Comparison of ENCODE assay signal across 22 mouse cellular contexts in genomic region chr4:117254672-117255071, GRCm38 (mm10). TPM values are rescaled to one million over a fixed set of nuclear protein-coding genes. Genes with fewer than 3 reads are reported as not detected.
DNase-seq lines count a peak whose midpoint lies in the region; ATAC-seq and TF ChIP-seq lines count a peak whose summit lies in the region.
"Had no signal": no experiment of that assay in that cellular context is flagged by ENCODE, and none has a peak within 500 bp of the region (broad histone marks: within the 10 kb centered on the region; RNA-seq: fewer than 3 reads in every experiment).

No protein-coding gene starts in this region.

- no peaks in the 10 kb centered on the region for H3K9me3 ChIP-seq in hindbrain, postnatal 0 days (ENCODE audit: low read length)
- no peaks in the 10 kb centered on the region for H3K9me3 ChIP-seq in hindbrain, embryonic 10.5 days
- H3K9me3 ChIP-seq: forebrain, embryonic 12.5 days; G1E; liver, embryonic 15.5 days; megakaryocyte, embryonic 14.5 days; neural tube, embryonic 15.5 days had no signal

- H3K4me3 ChIP-seq in hindbrain, postnatal 0 days (ENCODE audit: low read length) = no peak overlapping the region
- H3K4me3 ChIP-seq in hindbrain, embryonic 10.5 days = no peak overlapping the region
- no peak overlapping the region for H3K4me3 ChIP-seq in left cerebral cortex, adult 2 months
- H3K4me3 ChIP-seq in bone marrow macrophage, adult 2 months (ENCODE audit: insufficient read depth, low read length) = no peak overlapping the region
- H3K4me3 ChIP-seq: forebrain, embryonic 12.5 days; gastrocnemius, adult 2 months; liver, embryonic 15.5 days; megakaryocyte, embryonic 14.5 days; neural tube, embryonic 15.5 days had no signal

- H3K36me3 ChIP-seq in hindbrain, postnatal 0 days (ENCODE audit: insufficient read depth, low read length) = no peaks in the 10 kb centered on the region
- H3K36me3 ChIP-seq in hindbrain, embryonic 10.5 days = no peaks in the 10 kb centered on the region
- H3K36me3 ChIP-seq: forebrain, embryonic 12.5 days; G1E; neural tube, embryonic 15.5 days had no signal

- no peak for TF ChIP-seq CTCF in hindbrain, postnatal 0 days (IDR thresholded peaks at IDR 0.05; ENCODE audit: low read depth)
- TF ChIP-seq CTCF in left cerebral cortex, adult 2 months (IDR thresholded peaks at IDR 0.05) = no peak
- no peak for TF ChIP-seq CTCF in bone marrow macrophage, adult 2 months (IDR thresholded peaks at IDR 0.05; ENCODE audit: low read depth, low read length)

- no peak overlapping the region for H3K9ac ChIP-seq in hindbrain, postnatal 0 days (replicated peaks; ENCODE audit: low read length)
- H3K9ac ChIP-seq: forebrain, embryonic 12.5 days; liver, embryonic 15.5 days; neural tube, embryonic 15.5 days had no signal

- no peak overlapping the region for H3K4me2 ChIP-seq in hindbrain, postnatal 0 days (ENCODE audit: low read depth, low read length)
- H3K4me2 ChIP-seq: forebrain, embryonic 12.5 days; heart, embryonic 11.5 days; neural tube, embryonic 15.5 days had no signal

- H3K27ac ChIP-seq in hindbrain, postnatal 0 days = no peak overlapping the region
- no peak overlapping the region for H3K27ac ChIP-seq in hindbrain, embryonic 10.5 days
- no peak overlapping the region for H3K27ac ChIP-seq in left cerebral cortex, adult 2 months
- 0 out of 2 replicates have a peak overlapping the region, but pooled peaks have one; percentile 64 for H3K27ac ChIP-seq in bone marrow macrophage, adult 2 months (ENCODE audit: insufficient read depth, low read depth, low read length)
- H3K27ac ChIP-seq: forebrain, embryonic 12.5 days; gastrocnemius, adult 2 months; liver, embryonic 15.5 days; neural tube, embryonic 15.5 days had no signal

- no peak for TF ChIP-seq POLR2A in bone marrow macrophage, adult 2 months (IDR thresholded peaks at IDR 0.05; ENCODE audit: borderline replicate concordance, low read depth, low read length)

- H3K4me1 ChIP-seq in hindbrain, postnatal 0 days (ENCODE audit: insufficient read depth, low read length) = peaks cover 12% of the 10 kb centered on the region; the same call in 1 of the 2 replicates
- H3K4me1 ChIP-seq in hindbrain, embryonic 10.5 days (replicated peaks) = peaks cover 42% of the 10 kb centered on the region
- peaks cover 26% of the 10 kb centered on the region for H3K4me1 ChIP-seq in bone marrow macrophage, adult 2 months (ENCODE audit: control insufficient read depth, insufficient read depth, low read length)

- no peak for ATAC-seq in hindbrain, postnatal 0 days
- ATAC-seq: lung, postnatal 0 days; midbrain, embryonic 16.5 days had no signal

- 22% methylated on average over 6 of the region's 6 CpGs for WGBS in hindbrain, postnatal 0 days
- 50% methylated on average over 6 of the region's 6 CpGs for WGBS in hindbrain, embryonic 10.5 days

- DNase-seq in adrenal gland, postnatal 14 days = peak; percentile 59
- no peak for DNase-seq in adrenal gland, postnatal 4 days (ENCODE audit: low spot score in 2 of 2)
- DNase-seq in hindbrain, postnatal 0 days (ENCODE audit: low spot score) = peak; percentile 54
- no peak for DNase-seq in hindbrain, embryonic 10.5 days (ENCODE audit: low spot score)
- peak; percentile 57 for DNase-seq in left cerebral cortex, postnatal 4 days
- no peak for DNase-seq in left cerebral cortex, adult 2 months (ENCODE audit: extremely low spot score in 1 of 2, low spot score in 2 of 2)
- no peak for DNase-seq in layer of hippocampus, adult 11-12 months (ENCODE audit: low spot score)
- DNase-seq: cerebellum, adult 18-20 months; gastrocnemius, adult 2 months; kidney, postnatal 14 days; right cerebral cortex, postnatal 14 days; thymus, adult 2 months had no signal

- no peaks in the 10 kb centered on the region for H3K27me3 ChIP-seq in hindbrain, postnatal 0 days (ENCODE audit: insufficient read depth, low read length)
- peaks cover 12% of the 10 kb centered on the region; the same call in 1 of the 2 replicates for H3K27me3 ChIP-seq in hindbrain, embryonic 10.5 days (ENCODE audit: insufficient read depth, poor library complexity, severe bottlenecking)

- intact Hi-C loops in left cerebral cortex, postnatal 4 days (cut with DNase I) = no loop called here
- intact Hi-C loops in left cerebral cortex, adult 2 months (cut with DNase I) = no loop called here

RNA-seq across cellular contexts. Expression of gene Armh1, which starts 2.7 kb away (rescaled TPM):
- total RNA-seq in adrenal gland, postnatal 14 days (2021) = 2.2 and 2.4 TPM in 2 replicates
- total RNA-seq in adrenal gland, postnatal 4 days (2021) = 1 to 10 TPM; 2.0 to 2.3 TPM
- 3.2 and 3.6 TPM in 2 replicates for total RNA-seq in hindbrain, postnatal 0 days (2014; rRNA removed)
- 2.6 and 3.0 TPM in 2 replicates for polyA plus RNA-seq in hindbrain, postnatal 0 days (2015; fragmentation: Nextera tagmentation; extraction: Ambion mirVana)
- 0.39 and 0.62 TPM in 2 replicates for polyA plus RNA-seq in hindbrain, embryonic 10.5 days (2016; fragmentation: Nextera tagmentation; extraction: Ambion mirVana)
- total RNA-seq in left cerebral cortex, postnatal 4 days (2021) = 1 to 10 TPM; 1.3 to 1.4 TPM
- total RNA-seq in left cerebral cortex, adult 2 months (2021) = under 1 TPM in 1 of 2 experiments, not detected in 1; 0.63 TPM
- polyA plus RNA-seq in bone marrow macrophage, adult 2 months (2012; ENCODE audit: insufficient read depth, insufficient read length, missing spikeins) = not detected in 2 replicates
- total RNA-seq: G1E; gastrocnemius, adult 2 months; hematopoietic stem cell, adult 5-6 weeks had no signal
- polyA plus RNA-seq: G1E had no signal

RNA-seq across cellular contexts. Expression of gene Tmem53, which starts 2.9 kb away (rescaled TPM):
- 53.1 and 57.3 TPM in 2 replicates for total RNA-seq in adrenal gland, postnatal 14 days (2021)
- total RNA-seq in adrenal gland, postnatal 4 days (2021) = 10 to 100 TPM; 50.7 to 56.9 TPM
- 7.5 and 16.5 TPM in 2 replicates for total RNA-seq in hindbrain, postnatal 0 days (2014; rRNA removed)
- polyA plus RNA-seq in hindbrain, postnatal 0 days (2015; fragmentation: Nextera tagmentation; extraction: Ambion mirVana) = 14.0 and 14.5 TPM in 2 replicates
- 10.7 and 13.1 TPM in 2 replicates for polyA plus RNA-seq in hindbrain, embryonic 10.5 days (2016; fragmentation: Nextera tagmentation; extraction: Ambion mirVana)
- 1 to 10 TPM; 4.6 to 5.2 TPM for total RNA-seq in left cerebral cortex, postnatal 4 days (2021)
- total RNA-seq in left cerebral cortex, adult 2 months (2021) = 1 to 10 TPM; 5.0 to 5.4 TPM
- polyA plus RNA-seq in bone marrow macrophage, adult 2 months (2012; ENCODE audit: insufficient read depth, insufficient read length, missing spikeins) = not detected in 2 replicates
- total RNA-seq: hematopoietic stem cell, adult 5-6 weeks had no signal

Comparison
In these comparisons a context has a peak if more than half of its experiments do, and no peak if none do; other contexts are left out.
1. DNase-seq: peak in adrenal gland, postnatal 14 days (single experiment), hindbrain, postnatal 0 days (single experiment) and left cerebral cortex, postnatal 4 days (single experiment); none in adrenal gland, postnatal 4 days (0 of 2), hindbrain, embryonic 10.5 days (single experiment), left cerebral cortex, adult 2 months (0 of 2) and layer of hippocampus, adult 11-12 months (single experiment).